Mouse (Mus musculus) liver, embryonic 12.5 days (tissue): ENCODE measurements around the gene Tomm20. TPM values are rescaled to one million over a fixed set of nuclear protein-coding genes. Genes with fewer than 3 reads are reported as not detected.
A peak's percentile ranks its signal among the peaks of the same experiment; 100 is the strongest.
"Not testable (repeated sequence)": the region's sequence is repeated elsewhere in the genome, so short reads cannot be mapped to it uniquely, and the experiment has no call there.

ENCODE experiments used
- ATAC-seq: fragments of 200-750 bp; cut with Nextera tagmentation; 2 replicates; pipeline ENCODE4 v1.8.0; 2017; ENCODE audit warnings: moderate number of reproducible peaks, mild to moderate bottlenecking, moderate library complexity
- H3K27ac ChIP-seq: fragments of 300-500 bp; sonication (generic); 2 replicates; pipeline ENCODE4 v1.5.1; 2016; ENCODE audit warnings: mild to moderate bottlenecking
- H3K27me3 ChIP-seq: fragments of 300-500 bp; sonication (generic); replicated peaks from 2 replicates; pipeline ENCODE4 v1.6.1; 2016; ENCODE audit warnings: mild to moderate bottlenecking, moderate library complexity
- H3K36me3 ChIP-seq: fragments of 300-500 bp; sonication (generic); 2 replicates; pipeline ENCODE4 v1.6.1; 2016; ENCODE audit warnings: mild to moderate bottlenecking, moderate library complexity
- H3K4me1 ChIP-seq: fragments of 300-500 bp; sonication (generic); 2 replicates; pipeline ENCODE4 v1.6.1; 2016
- H3K4me2 ChIP-seq: fragments of 300-500 bp; sonication (generic); 2 replicates; pipeline ENCODE4 v1.6.1; 2016; ENCODE audit warnings: mild to moderate bottlenecking, moderate library complexity
- H3K4me3 ChIP-seq: fragments of 300-500 bp; sonication (generic); 2 replicates; pipeline ENCODE4 v1.5.1; 2016; ENCODE audit warnings: mild to moderate bottlenecking, moderate library complexity
- H3K9ac ChIP-seq: fragments of 300-500 bp; sonication (generic); 2 replicates; pipeline ENCODE4 v1.6.1; 2016; ENCODE audit warnings: mild to moderate bottlenecking, moderate library complexity
- H3K9me3 ChIP-seq: fragments of 300-500 bp; sonication (generic); replicated peaks from 2 replicates; pipeline ENCODE4 v1.6.1; 2016; ENCODE audit warnings: mild to moderate bottlenecking, moderate library complexity
- WGBS: fragments of 180-500 bp; shearing (Covaris S2); methylation state at CpG from one replicate; pipeline ENCODE4 v1.1.7; 2016; ENCODE audit not compliant: insufficient replicate concordance; 5-methylcytosine and 5-hydroxymethylcytosine counted together
- polyA plus RNA-seq: library from polyadenylated mRNA; unstranded; fragments of >200 nt; fragmentation: Nextera tagmentation; extraction: Ambion mirVana; gene quantifications from 2 replicates; pipeline ENCODE4 v1.2.1, GENCODE M21; 2016

Gene Tomm20
- polyA plus RNA-seq, 1 experiment from 2014 or later, result 232 TPM

GRCm38 (mm10) chr8:126914107-126914490, 31.5 kb downstream of the Tomm20 start:
- H3K36me3 ChIP-seq, H3K4me3 ChIP-seq, H3K9me3 ChIP-seq, H3K27ac ChIP-seq, H3K9ac ChIP-seq, H3K27me3 ChIP-seq, ATAC-seq, H3K4me2 ChIP-seq: not testable (repeated sequence)
- H3K4me1 ChIP-seq, result peaks cover 13% of the 10 kb centered on the region
- 55% methylated on average over 10 of the region's 10 CpGs for WGBS

- no peak overlapping the region for H3K27ac ChIP-seq
- peaks cover 13% of the 10 kb centered on the region for H3K4me1 ChIP-seq
Measured at GRCm38 (mm10) chr8:126913241-126914106, 32.2 kb downstream of the Tomm20 start.

GRCm38 (mm10) chr8:126909371-126909802, 36.3 kb downstream of the Tomm20 start:
- 71% methylated on average over 10 of the region's 10 CpGs for WGBS
- ATAC-seq, result no peak
- Histone ChIP-seq H3K9me3 (no peaks in the 10 kb centered on the region), H3K27me3 (no peaks in the 10 kb centered on the region), H3K4me3 (no peak overlapping the region), H3K9ac (no peak overlapping the region), H3K4me2 (no peak overlapping the region), H3K27ac (no peak overlapping the region), H3K4me1 (0 out of 2 replicates have a peak, but pooled peaks cover 7% of the 10 kb centered on the region), H3K36me3 (no peaks in the 10 kb centered on the region)

More at GRCm38 (mm10) chr8:126913241-126914106, 32.2 kb downstream of the Tomm20 start:
- WGBS, result 61% methylated on average over 12 of the region's 12 CpGs
- no peaks in the 10 kb centered on the region for H3K9me3 ChIP-seq
- no peaks in the 10 kb centered on the region for H3K36me3 ChIP-seq
- H3K27me3 ChIP-seq, result no peaks in the 10 kb centered on the region
- ATAC-seq, result no peak
- no peak overlapping the region for H3K4me2 ChIP-seq
- no peak overlapping the region for H3K4me3 ChIP-seq
- H3K9ac ChIP-seq, result no peak overlapping the region

GRCm38 (mm10) chr8:126908805-126909204, 36.8 kb downstream of the Tomm20 start:
- WGBS, result 41% methylated on average over 6 of the region's 6 CpGs
- H3K27ac ChIP-seq, result no peak overlapping the region
- no peaks in the 10 kb centered on the region for H3K9me3 ChIP-seq
- no peaks in the 10 kb centered on the region for H3K27me3 ChIP-seq
- H3K4me2 ChIP-seq, result no peak overlapping the region
- ATAC-seq, result peak; percentile 36; the same call in 1 of the 2 replicates
- H3K4me3 ChIP-seq, result no peak overlapping the region
- H3K36me3 ChIP-seq, result no peaks in the 10 kb centered on the region
- H3K9ac ChIP-seq, result no peak overlapping the region
- H3K4me1 ChIP-seq, result 0 out of 2 replicates have a peak, but pooled peaks cover 7% of the 10 kb centered on the region

GRCm38 (mm10) chr8:126907968-126908367, 37.7 kb downstream of the Tomm20 start:
- no peaks in the 10 kb centered on the region for H3K27me3 ChIP-seq
- ATAC-seq, result no peak
- no peak overlapping the region for H3K9ac ChIP-seq
- no peak overlapping the region for H3K4me2 ChIP-seq
- WGBS, result 69% methylated on average over 9 of the region's 9 CpGs
- H3K36me3 ChIP-seq, result no peaks in the 10 kb centered on the region
- no peak overlapping the region for H3K27ac ChIP-seq
- no peak overlapping the region for H3K4me3 ChIP-seq
- no peaks in the 10 kb centered on the region for H3K9me3 ChIP-seq
- peaks cover 7% of the 10 kb centered on the region; the same call in 1 of the 2 replicates for H3K4me1 ChIP-seq

GRCm38 (mm10) chr8:126907374-126907773, 38.3 kb downstream of the Tomm20 start:
- Histone ChIP-seq H3K4me3 (no peak overlapping the region), H3K9me3 (no peaks in the 10 kb centered on the region), H3K27ac (no peak overlapping the region), H3K27me3 (no peaks in the 10 kb centered on the region), H3K4me1 (peaks cover 10% of the 10 kb centered on the region; the same call in 1 of the 2 replicates), H3K4me2 (no peak overlapping the region), H3K9ac (no peak overlapping the region), H3K36me3 (no peaks in the 10 kb centered on the region)
- 70% methylated on average over 3 of the region's 3 CpGs for WGBS
- ATAC-seq, result no peak

GRCm38 (mm10) chr8:126905387-126905786, 40.3 kb downstream of the Tomm20 start:
- H3K36me3 ChIP-seq, result no peaks in the 10 kb centered on the region
- no peak for ATAC-seq
- WGBS, result 70% methylated on average over 3 of the region's 3 CpGs
- no peak overlapping the region for H3K4me2 ChIP-seq
- H3K9ac ChIP-seq, result no peak overlapping the region
- H3K9me3 ChIP-seq, result no peaks in the 10 kb centered on the region
- H3K27me3 ChIP-seq, result no peaks in the 10 kb centered on the region
- no peak overlapping the region for H3K27ac ChIP-seq
- no peak overlapping the region for H3K4me3 ChIP-seq
- H3K4me1 ChIP-seq, result peaks cover 14% of the 10 kb centered on the region; the same call in 1 of the 2 replicates

- WGBS, result 76% methylated on average over 9 of the region's 9 CpGs
- H3K4me1 ChIP-seq, result peaks cover 14% of the 10 kb centered on the region; the same call in 1 of the 2 replicates
- no peak for ATAC-seq
- H3K27me3 ChIP-seq, result no peaks in the 10 kb centered on the region
- no peak overlapping the region for H3K4me3 ChIP-seq
- no peak overlapping the region for H3K27ac ChIP-seq
- no peak overlapping the region for H3K4me2 ChIP-seq
- no peaks in the 10 kb centered on the region for H3K36me3 ChIP-seq
- no peaks in the 10 kb centered on the region for H3K9me3 ChIP-seq
- H3K9ac ChIP-seq, result no peak overlapping the region
Measured at GRCm38 (mm10) chr8:126903927-126904326, 41.7 kb downstream of the Tomm20 start.

GRCm38 (mm10) chr8:126903224-126903895, 42.3 kb downstream of the Tomm20 start:
- no peak for ATAC-seq
- H3K4me3 ChIP-seq, result no peak overlapping the region
- H3K27me3 ChIP-seq, result no peaks in the 10 kb centered on the region
- H3K4me2 ChIP-seq, result no peak overlapping the region
- H3K27ac ChIP-seq, result no peak overlapping the region
- no peak overlapping the region for H3K9ac ChIP-seq
- peaks cover 14% of the 10 kb centered on the region; the same call in 1 of the 2 replicates for H3K4me1 ChIP-seq
- H3K36me3 ChIP-seq, result no peaks in the 10 kb centered on the region
- no peaks in the 10 kb centered on the region for H3K9me3 ChIP-seq
- 54% methylated on average over 9 of the region's 9 CpGs for WGBS

GRCm38 (mm10) chr8:126901612-126902011, 44.0 kb downstream of the Tomm20 start:
- no peak overlapping the region for H3K27ac ChIP-seq
- no peaks in the 10 kb centered on the region for H3K9me3 ChIP-seq
- no peak overlapping the region for H3K9ac ChIP-seq
- no peak for ATAC-seq
- no peak overlapping the region for H3K4me3 ChIP-seq
- WGBS, result 44% methylated on average over 1 of the region's 1 CpGs
- H3K27me3 ChIP-seq, result no peaks in the 10 kb centered on the region
- peaks cover 14% of the 10 kb centered on the region; the same call in 1 of the 2 replicates for H3K4me1 ChIP-seq
- no peak overlapping the region for H3K4me2 ChIP-seq
- no peaks in the 10 kb centered on the region for H3K36me3 ChIP-seq

- WGBS, result 40% methylated on average over 2 of the region's 2 CpGs
- H3K9me3 ChIP-seq, result no peaks in the 10 kb centered on the region
- no peak overlapping the region for H3K9ac ChIP-seq
- H3K27me3 ChIP-seq, result no peaks in the 10 kb centered on the region
- ATAC-seq, result no peak
- no peak overlapping the region for H3K4me2 ChIP-seq
- H3K4me1 ChIP-seq, result peaks cover 14% of the 10 kb centered on the region; the same call in 1 of the 2 replicates
- H3K27ac ChIP-seq, result no peak overlapping the region
- no peak overlapping the region for H3K4me3 ChIP-seq
- H3K36me3 ChIP-seq, result no peaks in the 10 kb centered on the region
Measured at GRCm38 (mm10) chr8:126901049-126901448, 44.6 kb downstream of the Tomm20 start.

GRCm38 (mm10) chr8:126895133-126895532, 50.5 kb downstream of the Tomm20 start:
- H3K4me1 ChIP-seq, result no peaks in the 10 kb centered on the region
- WGBS, result 44% methylated on average over 6 of the region's 6 CpGs
- H3K27ac ChIP-seq, result no peak overlapping the region

More at GRCm38 (mm10) chr8:126895133-126895532, 50.5 kb downstream of the Tomm20 start:
- Histone ChIP-seq H3K36me3 (no peaks in the 10 kb centered on the region), H3K9ac (no peak overlapping the region), H3K27me3 (0 out of 2 replicates have a peak, but pooled peaks cover 4% of the 10 kb centered on the region), H3K4me2 (no peak overlapping the region), H3K9me3 (no peaks in the 10 kb centered on the region), H3K4me3 (no peak overlapping the region)
- no peak for ATAC-seq
